Mouse (Mus musculus): Measurements from ENCODE around the gene Vmn1r148. TPM values are rescaled to one million over a fixed set of nuclear protein-coding genes. Genes with fewer than 3 reads are reported as not detected.

Gene Vmn1r148
- not detected in 2 replicates for polyA plus RNA-seq (2012; rRNA removed)

GRCm38 (mm10) chr7:22413283-22413682 lies at the start of gene Vmn1r148:
Gene Vmn1r148 (plus strand): TSS chr7:22413583.

GRCm38 (mm10) chr7:22370939-22371338 lies 42.4 kb upstream of the Vmn1r148 start, which contains the start of gene Gm8660:
Gene Gm8660 (minus strand): TSS chr7:22371039.

DNA sequence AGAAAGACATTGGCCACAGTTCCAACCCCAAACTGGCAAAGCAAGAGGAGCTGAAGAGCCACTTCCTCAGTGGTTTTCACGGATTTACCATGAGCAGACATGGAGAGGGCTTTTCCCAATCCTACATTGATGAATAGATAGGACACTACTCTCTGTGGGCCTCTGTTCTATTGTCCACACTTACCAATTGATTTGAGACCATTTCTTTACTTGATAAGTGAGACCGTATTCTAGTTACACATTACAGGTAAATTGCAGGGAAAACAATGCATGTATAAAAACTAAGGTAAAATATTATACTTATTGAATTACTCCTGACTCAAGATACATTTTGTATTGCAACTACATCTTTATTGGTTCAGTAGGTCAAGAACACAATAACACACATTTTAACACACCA lies 24.7 kb downstream of the Vmn1r148 start, which contains the start of gene Vmn1r149:
Gene Vmn1r149 (minus strand): TSS at position 101 of the 400 bp plus-strand sequence.

DNA sequence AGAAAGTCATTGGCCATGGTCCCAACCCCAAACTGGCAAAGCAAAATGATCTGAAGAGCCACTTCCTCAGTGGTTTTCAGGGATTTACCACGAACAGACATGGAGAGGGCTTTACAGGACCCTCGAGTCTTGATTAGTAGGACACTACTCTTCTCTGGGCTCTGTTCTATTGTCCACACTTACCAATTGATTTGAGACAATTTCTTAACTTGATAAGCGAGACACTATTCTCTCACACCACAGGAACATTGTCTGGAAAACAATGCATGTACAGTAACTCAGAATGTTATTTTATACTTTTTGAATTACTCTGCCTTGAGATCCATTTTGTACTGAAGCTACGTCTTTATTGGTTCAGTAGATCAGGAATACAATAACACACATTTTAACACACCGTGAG lies 50.6 kb downstream of the Vmn1r148 start, which contains the start of gene Gm10665:
Gene Gm10665 (minus strand): TSS at position 101 of the 400 bp plus-strand sequence.

Other genes starting within 250 kb of the Vmn1r148 start
- gene Vmn1r142, start 249.5 kb upstream of the Vmn1r148 start, polyA plus RNA-seq (2012; rRNA removed) = not detected in 2 replicates
- not detected in 2 replicates for gene Vmn1r143, start 224.2 kb upstream of the Vmn1r148 start, polyA plus RNA-seq (2012; rRNA removed)
- gene Gm8653, start 212.3 kb upstream of the Vmn1r148 start, polyA plus RNA-seq (2012; rRNA removed) = not detected in 2 replicates
- not detected in 2 replicates for gene Gm8453, start 184.1 kb upstream of the Vmn1r148 start, polyA plus RNA-seq (2012; rRNA removed)
- gene Gm4187, start 83.9 kb upstream of the Vmn1r148 start, polyA plus RNA-seq (2012; rRNA removed) = not detected in 2 replicates
- not detected in 2 replicates for gene Gm8660, start 42.5 kb upstream of the Vmn1r148 start, polyA plus RNA-seq (2012; rRNA removed)
- gene Vmn1r149, start 24.6 kb downstream of the Vmn1r148 start, polyA plus RNA-seq (2012; rRNA removed) = not detected in 2 replicates
- not detected in 2 replicates for gene Gm10665, start 50.5 kb downstream of the Vmn1r148 start, polyA plus RNA-seq (2012; rRNA removed)
- gene Vmn1r151, start 86.1 kb downstream of the Vmn1r148 start, polyA plus RNA-seq (2012; rRNA removed) = not detected in 2 replicates
- not detected in 2 replicates for gene Vmn1r152, start 109.4 kb downstream of the Vmn1r148 start, polyA plus RNA-seq (2012; rRNA removed)
- not detected in 2 replicates for gene Gm8677, start 121.3 kb downstream of the Vmn1r148 start, polyA plus RNA-seq (2012; rRNA removed)
- gene Gm4201, start 151.8 kb downstream of the Vmn1r148 start, polyA plus RNA-seq (2012; rRNA removed) = not detected in 2 replicates
- gene Gm4565, start 174.5 kb downstream of the Vmn1r148 start, polyA plus RNA-seq (2012; rRNA removed) = not detected in 2 replicates
- gene Vmn1r155, start 244.4 kb downstream of the Vmn1r148 start, polyA plus RNA-seq (2012; rRNA removed) = not detected in 2 replicates

Measured in central nervous system, embryonic 14 days (tissue).